Mouse (Mus musculus) stomach, postnatal 0 days (tissue): ENCODE measurements around the gene Gm20605. TPM values are rescaled to one million over a fixed set of nuclear protein-coding genes. Genes with fewer than 3 reads are reported as not detected.

Experiments used
- ATAC-seq: fragments of 200-750 bp; cut with Nextera tagmentation; 2 replicates; pipeline ENCODE4 v1.8.0; 2017; ENCODE audit not compliant: low FRiP score, low TSS enrichment
- DNase-seq: peaks from one replicate; pipeline ENCODE4 v3.0.0-alpha.2; 2016; ENCODE audit warnings: low spot score
- H3K27ac ChIP-seq: fragments of 300-500 bp; sonication (generic); replicated peaks from 2 replicates; pipeline ENCODE4 v1.5.1; 2014; ENCODE audit warnings: mild to moderate bottlenecking, control low read depth
- H3K27me3 ChIP-seq: fragments of 300-500 bp; sonication (generic); 2 replicates; pipeline ENCODE4 v1.6.1; 2014; ENCODE audit warnings: low read length; ENCODE audit not compliant: control insufficient read depth, insufficient read depth
- H3K36me3 ChIP-seq: fragments of 300-500 bp; sonication (generic); 2 replicates; pipeline ENCODE4 v1.6.1; 2014; ENCODE audit warnings: low read length, mixed read lengths; ENCODE audit not compliant: control insufficient read depth, insufficient read depth
- H3K4me1 ChIP-seq: fragments of 300-500 bp; sonication (generic); replicated peaks from 2 replicates; pipeline ENCODE4 v1.6.1; 2014; ENCODE audit warnings: antibody characterized with exemption; ENCODE audit not compliant: control insufficient read depth, insufficient read depth
- H3K4me2 ChIP-seq: fragments of 300-500 bp; sonication (generic); replicated peaks from 2 replicates; pipeline ENCODE4 v1.6.1; 2014; ENCODE audit warnings: low read depth, mild to moderate bottlenecking, control low read depth, moderate library complexity
- H3K4me3 ChIP-seq: fragments of 300-500 bp; sonication (generic); 2 replicates; pipeline ENCODE4 v1.5.1; 2014; ENCODE audit warnings: low read depth, low read length, control low read depth
- H3K9ac ChIP-seq: fragments of 300-500 bp; sonication (generic); 2 replicates; pipeline ENCODE4 v1.6.1; 2014; ENCODE audit warnings: mild to moderate bottlenecking, low read length, control low read depth, mixed read lengths
- H3K9me3 ChIP-seq: fragments of 300-500 bp; sonication (generic); 2 replicates; pipeline ENCODE4 v1.6.1; 2016; ENCODE audit warnings: low read length; ENCODE audit not compliant: control insufficient read depth
- CTCF ChIP-seq: IDR thresholded peaks from 2 replicates; pipeline ENCODE4 v1.5.1; 2016; ENCODE audit warnings: antibody characterized with exemption, low read depth, mild to moderate bottlenecking, moderate library complexity
- EP300 ChIP-seq: optimal IDR thresholded peaks from 2 replicates; pipeline ENCODE3; 2016; ENCODE audit warnings: antibody characterized with exemption
- WGBS: fragments of 180-500 bp; shearing (Covaris S2); extraction: QIAGEN DNeasy Blood & Tissue Kit; methylation state at CpG from one replicate; pipeline ENCODE4 v1.1.7; 2014; 5-methylcytosine and 5-hydroxymethylcytosine counted together
- polyA plus RNA-seq: library from polyadenylated mRNA; unstranded; fragments of >200 nt; fragmentation: Nextera tagmentation; extraction: Ambion mirVana; gene quantifications from 2 replicates; pipeline ENCODE4 v1.2.1, GENCODE M21; 2015

Gene Gm20605
- 2.4 and 3.4 TPM in 2 replicates for polyA plus RNA-seq

- peaks cover 2% of the 10 kb centered on the region; the same call in 1 of the 2 replicates for H3K36me3 ChIP-seq
- peak; percentile 99 for DNase-seq
- no peaks in the 10 kb centered on the region for H3K9me3 ChIP-seq
- no peaks in the 10 kb centered on the region for H3K27me3 ChIP-seq
- TF ChIP-seq EP300, result peak; percentile 91
- peak; percentile 47 for TF ChIP-seq CTCF
- peaks cover 8% of the 10 kb centered on the region for H3K4me1 ChIP-seq
- peak within 1 kb of the TSS; percentile 91 for H3K4me3 ChIP-seq
- WGBS, result under 1% methylated on average over 44 of the region's 46 CpGs
- peak within 1 kb of the TSS; percentile 97 for H3K27ac ChIP-seq
- H3K4me2 ChIP-seq, result peak within 1 kb of the TSS; percentile 75
- ATAC-seq, result peak; percentile 95
- H3K9ac ChIP-seq, result peak within 1 kb of the TSS; percentile 87
Measured at GRCm38 (mm10) chr5:137628498-137629305, at the start of gene Gm20605, which contains the start of the genes Fbxo24 and Lrch4. Gene Gm20605, plus strand, starts transcription at chr5:137629175. Gene Fbxo24, minus strand, starts transcription at chr5:137629002. Gene Lrch4, plus strand, starts transcription at chr5:137629121.

- no peaks in the 10 kb centered on the region for H3K27me3 ChIP-seq
- ATAC-seq, result no peak
- WGBS, result 69% methylated on average over 6 of the region's 6 CpGs
Measured at GRCm38 (mm10) chr5:137580246-137580645, 48.7 kb upstream of the Gm20605 start.

GRCm38 (mm10) chr5:137582702-137583101 lies 46.3 kb upstream of the Gm20605 start:
- Histone ChIP-seq H3K9ac (no peak overlapping the region), H3K4me1 (no peaks in the 10 kb centered on the region), H3K9me3 (no peaks in the 10 kb centered on the region), H3K4me2 (no peak overlapping the region; the same call in 1 of the 2 replicates), H3K36me3 (no peaks in the 10 kb centered on the region), H3K4me3 (no peak overlapping the region), H3K27me3 (no peaks in the 10 kb centered on the region), H3K27ac (no peak overlapping the region)
- no peak for ATAC-seq
- DNase-seq, result no peak
- TF ChIP-seq CTCF, result no peak
- no peak for TF ChIP-seq EP300
- WGBS, result 30% methylated on average over 8 of the region's 8 CpGs

More at GRCm38 (mm10) chr5:137580246-137580645, 48.7 kb upstream of the Gm20605 start:
- Histone ChIP-seq H3K4me3 (no peak overlapping the region), H3K9ac (no peak overlapping the region), H3K9me3 (no peaks in the 10 kb centered on the region), H3K4me2 (no peak overlapping the region), H3K36me3 (no peaks in the 10 kb centered on the region), H3K4me1 (no peaks in the 10 kb centered on the region), H3K27ac (no peak overlapping the region)
- TF ChIP-seq EP300 (no peak), CTCF (no peak)
- no peak for DNase-seq

- no peaks in the 10 kb centered on the region for H3K27me3 ChIP-seq
- H3K4me1 ChIP-seq, result no peaks in the 10 kb centered on the region
- H3K4me3 ChIP-seq, result peak overlapping the region; percentile 34
- DNase-seq, result peak; percentile 43
- H3K27ac ChIP-seq, result no peak overlapping the region
- no peaks in the 10 kb centered on the region for H3K9me3 ChIP-seq
- peak; percentile 58; the same call in 1 of the 2 replicates for ATAC-seq
- TF ChIP-seq EP300 (no peak), CTCF (peak; percentile 29; the same call in 1 of the 2 replicates)
- 14% methylated on average over 27 of the region's 27 CpGs for WGBS
- 0 out of 2 replicates have a peak overlapping the region, but pooled peaks have one; percentile 1 for H3K9ac ChIP-seq
- peak overlapping the region; percentile 48 for H3K4me2 ChIP-seq
- H3K36me3 ChIP-seq, result no peaks in the 10 kb centered on the region
Measured at GRCm38 (mm10) chr5:137583670-137584169, 45.3 kb upstream of the Gm20605 start.

- TF ChIP-seq CTCF (peak; percentile 75), EP300 (no peak)
- H3K36me3 ChIP-seq, result no peaks in the 10 kb centered on the region
- H3K4me3 ChIP-seq, result no peak overlapping the region
- WGBS, result 26% methylated on average over 8 of the region's 8 CpGs
- H3K9ac ChIP-seq, result no peak overlapping the region
- no peak overlapping the region for H3K4me2 ChIP-seq
- no peaks in the 10 kb centered on the region for H3K9me3 ChIP-seq
- ATAC-seq (peak; percentile 39; the same call in 1 of the 2 replicates), DNase-seq (peak; percentile 54)
- H3K27ac ChIP-seq, result no peak overlapping the region
- H3K27me3 ChIP-seq, result no peaks in the 10 kb centered on the region
- H3K4me1 ChIP-seq, result no peaks in the 10 kb centered on the region
Measured at GRCm38 (mm10) chr5:137584976-137585375, 44.0 kb upstream of the Gm20605 start.

DNA sequence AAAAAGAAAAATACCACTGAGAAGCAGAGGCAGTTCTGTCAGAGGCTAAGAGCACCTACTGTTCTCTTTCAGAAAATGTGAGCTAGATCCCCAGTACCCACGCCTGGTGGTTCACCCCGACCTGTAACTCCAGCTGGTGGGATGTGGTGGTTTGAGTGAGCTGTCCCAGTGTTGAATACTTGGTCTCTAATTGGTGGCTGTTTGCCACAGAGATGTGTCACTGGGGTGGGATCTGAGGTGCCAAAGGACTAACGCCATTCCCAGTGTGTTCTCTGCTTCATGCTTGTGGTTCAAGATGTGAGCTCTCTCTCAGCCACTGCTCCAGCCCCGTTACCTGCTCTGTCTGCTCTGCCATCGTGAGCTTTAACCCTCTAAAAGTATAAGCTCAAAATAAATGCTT lies 38.5 kb upstream of the Gm20605 start:
- Histone ChIP-seq H3K4me1 (no peaks in the 10 kb centered on the region), H3K27ac (no peak overlapping the region), H3K9ac (no peak overlapping the region), H3K9me3 (no peaks in the 10 kb centered on the region), H3K4me2 (no peak overlapping the region), H3K27me3 (no peaks in the 10 kb centered on the region), H3K36me3 (no peaks in the 10 kb centered on the region), H3K4me3 (no peak overlapping the region)
- DNase-seq (no peak), ATAC-seq (no peak)
- TF ChIP-seq CTCF, result no peak
- TF ChIP-seq EP300, result no peak
- 73% methylated on average over 5 of the region's 5 CpGs for WGBS
